Mouse (Mus musculus) embryonic fibroblast, embryonic 13.5 days (primary cell): ENCODE results near the gene Arl8b. TPM values are rescaled to one million over a fixed set of nuclear protein-coding genes. Genes with fewer than 3 reads are reported as not detected.

ENCODE experiments used
- H3K27ac ChIP-seq: 2 replicates; pipeline ENCODE4 v1.5.1; 2012; ENCODE audit warnings: low read length, control low read depth, inconsistent platforms; ENCODE audit not compliant: insufficient read depth
- H3K4me1 ChIP-seq: 2 replicates; pipeline ENCODE4 v1.6.1; 2011; ENCODE audit warnings: low read length; ENCODE audit not compliant: control insufficient read depth, insufficient read depth
- H3K4me3 ChIP-seq: 2 replicates; pipeline ENCODE4 v1.5.1; 2011; ENCODE audit warnings: mild to moderate bottlenecking, control low read depth, low read length; ENCODE audit not compliant: insufficient read depth
- CTCF ChIP-seq: IDR thresholded peaks from 2 replicates; pipeline ENCODE4 v1.5.1; 2011; ENCODE audit warnings: mild to moderate bottlenecking, control low read depth, low read length, moderate library complexity, borderline replicate concordance; ENCODE audit not compliant: insufficient read depth
- POLR2A ChIP-seq: IDR thresholded peaks from 2 replicates; pipeline ENCODE4 v1.6.1; 2011; ENCODE audit warnings: low read depth, mild to moderate bottlenecking, control low read depth, low read length, moderate library complexity
- polyA plus RNA-seq: library from polyadenylated mRNA; stranded (reverse); fragments of >200 nt; gene quantifications from 2 replicates; pipeline ENCODE4 v1.2.4, GENCODE M21; 2011; ENCODE audit warnings: low read depth; ENCODE audit not compliant: missing spikeins, insufficient read length

Arl8b gene
- polyA plus RNA-seq, 1 experiment = 164 TPM

- Histone ChIP-seq H3K27ac (no peak overlapping the region), H3K4me3 (no peak overlapping the region), H3K4me1 (no peaks in the 10 kb centered on the region)
- TF ChIP-seq CTCF = no peak
- TF ChIP-seq POLR2A = no peak
These were observed 27.0 kb upstream of the Arl8b start for GRCm38 (mm10) chr6:108755936-108756335.

GRCm38 (mm10) chr6:108758997-108759697, 23.8 kb upstream of the Arl8b start:
- Histone ChIP-seq H3K4me3 (no peak overlapping the region), H3K4me1 (no peaks in the 10 kb centered on the region), H3K27ac (no peak overlapping the region)
- TF ChIP-seq POLR2A = no peak
- no peak for TF ChIP-seq CTCF

- no peaks in the 10 kb centered on the region for H3K4me1 ChIP-seq
- TF ChIP-seq POLR2A (no peak), CTCF (no peak)
- H3K27ac ChIP-seq = no peak overlapping the region
- no peak overlapping the region for H3K4me3 ChIP-seq
These were observed 23.2 kb upstream of the Arl8b start for GRCm38 (mm10) chr6:108759698-108760039.

GRCm38 (mm10) chr6:108770880-108771279, 12.0 kb upstream of the Arl8b start:
- TF ChIP-seq CTCF = no peak
- Histone ChIP-seq H3K4me3 (no peak overlapping the region), H3K27ac (no peak overlapping the region), H3K4me1 (no peaks in the 10 kb centered on the region)

GRCm38 (mm10) chr6:108772913-108773312, 10.0 kb upstream of the Arl8b start:
- no peak for TF ChIP-seq POLR2A
- TF ChIP-seq CTCF = peak; percentile 91; the same call in 1 of the 2 replicates
- H3K4me3 ChIP-seq = no peak overlapping the region
- H3K4me1 ChIP-seq = no peaks in the 10 kb centered on the region
- H3K27ac ChIP-seq = no peak overlapping the region

DNA sequence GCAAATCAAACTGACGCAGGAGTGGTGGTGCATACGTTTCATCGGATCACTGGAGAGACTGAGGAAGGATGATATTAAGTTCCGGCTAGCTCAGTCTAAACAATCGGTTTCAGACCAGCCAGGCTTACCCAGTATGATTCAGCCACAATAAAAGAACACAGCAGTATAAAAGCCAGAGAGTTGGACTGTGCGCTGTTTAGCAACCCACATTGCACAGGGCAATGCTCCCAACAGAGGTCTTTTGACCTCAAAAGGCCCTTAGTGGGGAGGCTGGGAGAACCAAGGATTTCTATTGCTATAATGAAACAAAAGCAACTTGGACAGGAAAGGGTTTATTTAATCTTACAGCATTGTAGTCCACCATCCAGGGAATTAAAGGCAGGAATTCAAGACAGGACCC, 9.4 kb upstream of the Arl8b start:
- no peaks in the 10 kb centered on the region for H3K4me1 ChIP-seq
- no peak for TF ChIP-seq CTCF
- no peak for TF ChIP-seq POLR2A
- no peak overlapping the region for H3K27ac ChIP-seq
- no peak overlapping the region for H3K4me3 ChIP-seq

GRCm38 (mm10) chr6:108776274-108776673, 6.6 kb upstream of the Arl8b start:
- TF ChIP-seq POLR2A = no peak
- no peaks in the 10 kb centered on the region for H3K4me1 ChIP-seq
- no peak overlapping the region for H3K27ac ChIP-seq
- H3K4me3 ChIP-seq = no peak overlapping the region

DNA sequence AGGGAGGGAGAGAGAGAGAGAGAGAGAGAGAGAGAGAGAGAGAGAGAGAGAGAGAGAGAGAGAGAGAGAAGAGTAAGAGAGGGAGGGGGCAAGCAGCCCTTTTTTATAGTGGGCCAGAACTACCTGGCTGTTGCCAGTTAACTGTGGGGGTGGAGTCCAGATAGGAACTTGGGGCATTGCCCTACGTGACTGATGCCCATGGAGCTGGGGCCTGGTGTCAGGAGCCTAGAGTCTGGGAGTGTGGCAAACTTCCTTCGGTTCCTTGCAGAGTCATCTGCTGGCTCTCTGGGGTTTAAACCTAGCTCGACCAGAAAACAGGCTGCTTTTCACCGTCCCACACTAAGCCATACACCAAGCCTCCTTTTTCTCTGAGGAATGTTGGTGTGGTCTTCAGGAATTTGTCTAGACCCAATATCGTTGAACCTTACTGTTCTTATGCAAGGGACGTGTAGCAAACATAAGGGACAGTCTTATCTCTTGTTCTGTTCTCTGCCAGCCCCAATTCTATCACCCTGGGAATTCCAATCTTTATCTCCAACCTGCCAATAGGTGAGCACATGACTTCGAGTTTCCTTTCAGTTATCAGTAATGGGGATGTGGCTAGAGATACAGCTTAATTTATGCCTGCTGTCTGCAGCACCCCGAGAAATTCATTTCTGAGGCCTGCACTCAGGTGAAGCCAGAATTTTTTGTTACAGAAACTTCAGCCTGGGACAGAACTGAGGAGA, 5.2 kb upstream of the Arl8b start:
- no peak for TF ChIP-seq POLR2A
- TF ChIP-seq CTCF = no peak
- no peaks in the 10 kb centered on the region for H3K4me1 ChIP-seq
- no peak overlapping the region for H3K4me3 ChIP-seq
- H3K27ac ChIP-seq = no peak overlapping the region

DNA sequence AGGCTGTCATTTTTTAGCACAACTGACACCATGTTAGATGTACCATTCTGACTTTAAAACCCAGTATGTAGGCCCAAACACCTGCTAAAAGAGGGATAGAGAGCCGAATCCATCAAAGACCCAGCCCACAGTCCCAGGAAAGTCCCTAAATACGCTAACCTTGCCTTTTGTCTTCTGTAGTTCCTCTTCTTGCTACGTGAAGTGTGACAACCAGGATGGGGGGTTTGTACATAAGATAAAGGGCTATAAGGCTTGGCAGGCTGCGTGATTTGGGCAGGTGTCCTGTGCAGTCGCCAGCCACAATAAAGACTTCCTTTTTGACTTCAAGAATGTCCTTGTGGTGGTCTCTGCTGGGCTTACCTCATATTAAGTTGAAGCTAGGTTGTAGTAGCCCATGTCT, 4.5 kb upstream of the Arl8b start:
- Histone ChIP-seq H3K4me3 (no peak overlapping the region), H3K27ac (no peak overlapping the region), H3K4me1 (no peaks in the 10 kb centered on the region)
- TF ChIP-seq CTCF (no peak), POLR2A (no peak)

DNA sequence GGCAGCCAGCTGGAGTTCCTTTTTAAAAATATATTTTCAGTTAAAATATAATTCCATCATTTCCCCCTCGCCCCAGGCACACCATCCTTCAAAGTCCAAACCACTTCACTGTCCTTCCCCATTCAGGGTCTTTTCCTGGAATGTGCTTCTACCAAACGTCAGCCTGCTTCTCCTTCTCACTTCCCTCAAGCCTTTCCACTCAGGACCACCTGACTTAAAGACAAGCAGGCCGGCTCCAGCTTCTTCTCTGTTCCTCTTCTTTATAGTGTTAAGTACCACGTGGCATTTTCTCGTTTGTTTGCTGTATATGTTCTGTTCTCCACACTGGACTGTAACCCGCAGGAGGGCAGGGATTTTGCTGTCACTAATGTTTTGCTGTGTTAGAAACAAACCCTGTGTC, 1.0 kb upstream of the Arl8b start:
- Histone ChIP-seq H3K4me1 (peaks cover 7% of the 10 kb centered on the region), H3K4me3 (no peak overlapping the region), H3K27ac (no peak overlapping the region)
- TF ChIP-seq CTCF (no peak), POLR2A (no peak)

GRCm38 (mm10) chr6:108783184-108783881, 434 bp downstream of the Arl8b start:
- Histone ChIP-seq H3K4me3 (peak overlapping the region; percentile 68), H3K4me1 (peaks cover 7% of the 10 kb centered on the region), H3K27ac (peak overlapping the region; percentile 39)
- 0 out of 2 replicates have a peak, but pooled peaks have one; percentile 5 for TF ChIP-seq POLR2A
- no peak for TF ChIP-seq CTCF
